In the genomic region with DNA sequence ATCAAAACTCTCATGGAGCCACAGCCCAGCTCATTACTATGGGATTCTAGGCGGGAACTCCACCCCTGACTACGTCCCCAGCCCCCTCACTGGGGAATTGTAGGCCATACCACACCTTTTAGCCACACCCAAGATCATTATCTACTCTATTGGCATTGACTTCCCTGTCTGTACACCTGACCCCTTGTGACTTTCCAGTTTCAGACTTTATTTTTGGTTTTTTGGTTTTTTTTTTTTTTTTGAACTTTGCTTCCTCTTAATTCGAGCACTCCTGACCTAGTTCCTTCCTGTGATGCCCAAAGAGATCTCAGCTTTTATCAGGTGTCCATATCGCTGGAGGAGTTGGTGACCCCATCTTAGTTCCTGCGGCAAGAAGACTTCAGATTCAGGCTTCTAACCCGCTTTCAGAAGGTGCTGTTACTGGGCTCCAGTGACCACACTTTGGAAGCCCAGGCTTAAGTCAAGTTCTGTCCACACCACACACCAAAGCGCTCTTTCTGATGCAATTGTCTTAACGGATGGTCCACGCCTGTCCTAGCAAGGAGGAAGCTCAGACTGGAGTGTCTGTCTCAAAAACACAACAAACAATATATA, we compare ENCODE assay signal across 9 mouse cellular contexts. TPM values are rescaled to one million over a fixed set of nuclear protein-coding genes. Genes with fewer than 3 reads are reported as not detected.
DNase-seq lines count a peak whose midpoint lies in the region; ATAC-seq and TF ChIP-seq lines count a peak whose summit lies in the region.
"Had no signal": no experiment of that assay in that cellular context is flagged by ENCODE, and none has a peak within 500 bp of the region (broad histone marks: within the 10 kb centered on the region; RNA-seq: fewer than 3 reads in every experiment).

TSS of gene Tjp3 (minus strand) at position 71 of the 594 bp plus-strand sequence.

- no peak for TF ChIP-seq CTCF in E14TG2a.4 (conservative IDR thresholded peaks at IDR 0.05; ENCODE audit: low read length)

- DNase-seq in heart, adult 11 months: no peak
- no peak for DNase-seq in gonadal fat pad, adult 2 months (ENCODE audit: low read depth)
- no peak for DNase-seq in adrenal gland, postnatal 10 days
- DNase-seq in left cerebral cortex, postnatal 14 days (ENCODE audit: low spot score in 2 of 2): no peak
- no peak for DNase-seq in spleen, adult 18-20 months
- DNase-seq: cerebellum, postnatal 25 days had no signal

- ATAC-seq in heart, embryonic 13.5 days (ENCODE audit: extremely low read depth, insufficient number of reproducible peaks, low FRiP score, low TSS enrichment): no peak

- H3K27me3 ChIP-seq in heart, embryonic 13.5 days (replicated peaks): peaks cover 45% of the 10 kb centered on the region
- H3K27me3 ChIP-seq in E14TG2a.4 (ENCODE audit: insufficient read depth, low read length): peaks cover 14% of the 10 kb centered on the region

- no peaks in the 10 kb centered on the region for H3K9me3 ChIP-seq in heart, embryonic 13.5 days
- H3K9me3 ChIP-seq in E14TG2a.4 (ENCODE audit: low read length): no peaks in the 10 kb centered on the region

- H3K4me1 ChIP-seq in heart, embryonic 13.5 days: peaks cover 40% of the 10 kb centered on the region
- peaks cover 90% of the 10 kb centered on the region for H3K4me1 ChIP-seq in E14TG2a.4 (replicated peaks; ENCODE audit: low read depth, low read length)

- WGBS in heart, embryonic 13.5 days: 68% methylated on average over 9 of the region's 9 CpGs
- WGBS in macrophage (ENCODE audit: missing documents): 17% methylated on average over 9 of the region's 9 CpGs

- H3K9ac ChIP-seq in heart, embryonic 13.5 days: no peak within 1 kb of the TSS

- peaks cover 35% of the 10 kb centered on the region for H3K79me2 ChIP-seq in macrophage (ENCODE audit: inconsistent target)

- peak within 1 kb of the TSS; percentile 99 for H3K4me2 ChIP-seq in heart, embryonic 13.5 days

- H3K27ac ChIP-seq in heart, embryonic 13.5 days (replicated peaks): no peak within 1 kb of the TSS
- H3K27ac ChIP-seq in macrophage: peak within 1 kb of the TSS; percentile 41

- peak within 1 kb of the TSS; percentile 91; the same call in 1 of the 2 replicates for H3K4me3 ChIP-seq in heart, embryonic 13.5 days
- peak within 1 kb of the TSS; percentile 75 for H3K4me3 ChIP-seq in E14TG2a.4 (replicated peaks; ENCODE audit: low read length)
- no peak within 1 kb of the TSS for H3K4me3 ChIP-seq in macrophage (ENCODE audit: inconsistent target)

- intact Hi-C loops in left cerebral cortex, postnatal 14 days (cut with DNase I): no loop called here

- H3K36me3 ChIP-seq in heart, embryonic 13.5 days: peaks cover 2% of the 10 kb centered on the region; the same call in 1 of the 2 replicates
- H3K36me3 ChIP-seq in E14TG2a.4 (ENCODE audit: insufficient read depth, low read length) (peaks cover 27% of the 10 kb centered on the region), macrophage (ENCODE audit: inconsistent target) (no peaks in the 10 kb centered on the region)

RNA-seq across cellular contexts. Expression of gene Tjp3, which starts in this region (rescaled TPM):
- polyA plus RNA-seq in heart, embryonic 13.5 days (2015; fragmentation: Nextera tagmentation; extraction: Ambion mirVana): 2.2 and 2.4 TPM in 2 replicates
- polyA plus RNA-seq in gonadal fat pad, adult 2 months (2012; rRNA removed): 21.4 and 29.9 TPM in 2 replicates
- total RNA-seq in macrophage (2018; cell fraction: chromatin; rRNA removed): 10 to 100 TPM in 7 of 26 experiments, 1 to 10 TPM in 18, under 1 TPM in 1; 0.75 to 37.3 (median 7.3) TPM
- 1 to 10 TPM; 1.1 to 6.3 (median 2.9) TPM for total RNA-seq in macrophage (2018; cell fraction: cytosol; rRNA removed)
- total RNA-seq in macrophage (2018; cell fraction: nucleus; rRNA removed): 10 to 100 TPM in 2 of 26 experiments, 1 to 10 TPM in 23, under 1 TPM in 1; 0.63 to 11.8 (median 3.8) TPM
- polyA plus RNA-seq in macrophage (2018): 1.7 to 4.2 TPM (median 3.3 TPM) in 3 replicates
- total RNA-seq in adrenal gland, postnatal 10 days (2021): 1 to 10 TPM; 1.9 to 3.0 TPM
- under 1 TPM; 0.15 to 0.47 TPM for total RNA-seq in left cerebral cortex, postnatal 14 days (2021)
